Mouse (Mus musculus): ENCODE measurements around the gene Rbms2. TPM values are rescaled to one million over a fixed set of nuclear protein-coding genes. Genes with fewer than 3 reads are reported as not detected.

Gene Rbms2
- polyA plus RNA-seq, 1 experiment from 2014 or later: 7.1 TPM

DNA sequence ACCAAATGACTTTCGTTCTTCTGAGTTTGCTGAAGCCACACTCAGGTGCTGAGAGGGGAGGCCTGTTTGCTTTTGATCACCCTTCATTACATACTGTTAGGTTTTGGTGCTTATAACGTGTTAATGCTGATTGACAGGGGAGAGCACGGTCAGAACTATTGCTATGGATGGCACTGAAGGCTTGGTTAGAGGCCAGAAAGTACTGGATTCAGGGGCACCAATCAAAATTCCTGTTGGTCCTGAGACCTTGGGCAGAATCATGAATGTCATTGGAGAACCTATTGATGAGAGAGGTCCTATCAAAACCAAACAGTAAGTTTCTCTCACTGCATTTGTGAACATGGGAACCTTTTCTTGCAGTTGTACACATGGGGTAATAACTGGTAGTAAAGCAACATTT, 95.9 kb downstream of the Rbms2 start:
- Histone ChIP-seq H3K27ac (replicated peaks; ENCODE audit: low read depth, low read length) (no peak overlapping the region), H3K4me2 (ENCODE audit: low read length) (peak overlapping the region; percentile 82)

GRCm38 (mm10) chr10:128083688-128084087, 96.4 kb downstream of the Rbms2 start:
- DNase-seq: peak; percentile 51
- Histone ChIP-seq H3K9ac (replicated peaks; ENCODE audit: low read length) (peak overlapping the region; percentile 96), H3K27me3 (ENCODE audit: control insufficient read depth, insufficient read depth, low read length) (no peaks in the 10 kb centered on the region), H3K4me1 (ENCODE audit: control insufficient read depth, insufficient read depth, low read length) (peaks cover 11% of the 10 kb centered on the region), H3K4me2 (ENCODE audit: low read length) (peak overlapping the region; percentile 82), H3K36me3 (ENCODE audit: control insufficient read depth, insufficient read depth, low read length) (peaks cover 40% of the 10 kb centered on the region), H3K4me3 (replicated peaks; ENCODE audit: low read depth, low read length) (peak overlapping the region; percentile 96), H3K27ac (replicated peaks; ENCODE audit: low read depth, low read length) (peak overlapping the region; percentile 92), H3K9me3 (ENCODE audit: control insufficient read depth, low read length) (no peaks in the 10 kb centered on the region)
- ATAC-seq (ENCODE audit: low FRiP score, low TSS enrichment): 0 out of 2 replicates have a peak, but pooled peaks have one; percentile 3
- WGBS: under 1% methylated on average over 22 of the region's 22 CpGs

More for the DNA sequence above, 95.9 kb downstream of the Rbms2 start:
- H3K36me3 ChIP-seq (ENCODE audit: control insufficient read depth, insufficient read depth, low read length): peaks cover 45% of the 10 kb centered on the region
- ATAC-seq (ENCODE audit: low FRiP score, low TSS enrichment): no peak
- H3K9ac ChIP-seq (replicated peaks; ENCODE audit: low read length): peak overlapping the region; percentile 96
- DNase-seq: no peak
- H3K27me3 ChIP-seq (ENCODE audit: control insufficient read depth, insufficient read depth, low read length): no peaks in the 10 kb centered on the region
- peak overlapping the region; percentile 96 for H3K4me3 ChIP-seq (replicated peaks; ENCODE audit: low read depth, low read length)
- no peaks in the 10 kb centered on the region for H3K9me3 ChIP-seq (ENCODE audit: control insufficient read depth, low read length)
- H3K4me1 ChIP-seq (ENCODE audit: control insufficient read depth, insufficient read depth, low read length): peaks cover 11% of the 10 kb centered on the region
- 6% methylated on average over 3 of the region's 3 CpGs for WGBS

DNA sequence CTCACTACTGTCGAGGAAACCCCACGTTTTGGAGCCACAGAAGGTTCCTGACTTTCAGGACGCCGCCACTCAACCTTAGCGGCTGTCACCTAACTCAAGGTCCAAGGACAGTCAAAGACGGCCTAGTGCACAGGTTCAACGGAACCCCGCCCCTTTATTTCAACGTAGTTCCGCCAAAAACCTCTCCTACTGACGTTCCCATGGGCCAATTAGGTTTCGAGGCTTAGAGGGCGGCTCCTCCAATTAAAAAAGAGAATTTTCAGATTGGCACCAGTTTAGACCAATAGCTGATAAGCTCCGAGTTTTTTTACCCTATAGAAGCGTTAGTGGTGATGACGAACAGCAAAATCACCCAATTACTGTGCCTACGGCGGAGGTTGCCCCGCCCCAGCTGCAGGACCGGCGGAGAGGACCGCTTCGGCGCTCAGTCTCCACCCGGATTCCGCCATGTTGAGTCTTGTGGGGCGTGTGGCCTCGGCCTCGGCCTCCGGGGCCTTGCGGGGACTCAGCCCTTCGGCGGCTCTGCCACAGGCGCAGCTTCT, 97.1 kb downstream of the Rbms2 start, which contains the start of gene Atp5b:
Gene Atp5b (plus strand): TSS at position 394 of the 542 bp plus-strand sequence.
- no peaks in the 10 kb centered on the region for H3K9me3 ChIP-seq (ENCODE audit: control insufficient read depth, low read length)
- DNase-seq: peak; percentile 99
- H3K4me1 ChIP-seq (ENCODE audit: control insufficient read depth, insufficient read depth, low read length): peaks cover 11% of the 10 kb centered on the region
- peak; percentile 98 for ATAC-seq (ENCODE audit: low FRiP score, low TSS enrichment)
- peaks cover 35% of the 10 kb centered on the region for H3K36me3 ChIP-seq (ENCODE audit: control insufficient read depth, insufficient read depth, low read length)
- H3K4me2 ChIP-seq (ENCODE audit: low read length): peak within 1 kb of the TSS; percentile 82
- H3K27ac ChIP-seq (replicated peaks; ENCODE audit: low read depth, low read length): peak within 1 kb of the TSS; percentile 92
- H3K27me3 ChIP-seq (ENCODE audit: control insufficient read depth, insufficient read depth, low read length): no peaks in the 10 kb centered on the region
- under 1% methylated on average over 34 of the region's 34 CpGs for WGBS
- H3K4me3 ChIP-seq (replicated peaks; ENCODE audit: low read depth, low read length): peak within 1 kb of the TSS; percentile 96
- H3K9ac ChIP-seq (replicated peaks; ENCODE audit: low read length): peak within 1 kb of the TSS; percentile 96

DNA sequence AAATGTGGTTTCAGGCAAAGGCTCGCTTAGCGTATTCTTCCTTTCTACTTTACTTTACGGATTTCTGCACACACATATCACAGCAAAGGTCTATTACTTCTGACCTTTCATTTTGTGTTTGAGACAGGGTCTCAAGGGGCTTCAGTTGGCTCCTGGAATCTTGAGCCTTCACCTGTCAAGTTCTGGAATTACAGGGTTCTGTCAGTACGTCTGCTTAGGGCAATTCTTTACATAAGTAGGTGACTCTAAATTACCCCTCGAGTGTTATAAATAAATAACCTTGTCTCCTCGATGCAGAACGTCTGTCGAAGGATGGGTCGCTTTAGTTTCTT, 97.7 kb downstream of the Rbms2 start:
- peak overlapping the region; percentile 96 for H3K4me3 ChIP-seq (replicated peaks; ENCODE audit: low read depth, low read length)
- H3K27ac ChIP-seq (replicated peaks; ENCODE audit: low read depth, low read length): peak overlapping the region; percentile 79
- peaks cover 34% of the 10 kb centered on the region for H3K36me3 ChIP-seq (ENCODE audit: control insufficient read depth, insufficient read depth, low read length)
- peaks cover 11% of the 10 kb centered on the region for H3K4me1 ChIP-seq (ENCODE audit: control insufficient read depth, insufficient read depth, low read length)
- H3K27me3 ChIP-seq (ENCODE audit: control insufficient read depth, insufficient read depth, low read length): no peaks in the 10 kb centered on the region
- DNase-seq (no peak), ATAC-seq (ENCODE audit: low FRiP score, low TSS enrichment) (no peak)
- H3K9me3 ChIP-seq (ENCODE audit: control insufficient read depth, low read length): no peaks in the 10 kb centered on the region
- WGBS: 17% methylated on average over 9 of the region's 9 CpGs
- peak overlapping the region; percentile 67 for H3K4me2 ChIP-seq (ENCODE audit: low read length)
- H3K9ac ChIP-seq (replicated peaks; ENCODE audit: low read length): peak overlapping the region; percentile 63

- Histone ChIP-seq H3K27me3 (ENCODE audit: control insufficient read depth, insufficient read depth, low read length) (no peaks in the 10 kb centered on the region), H3K36me3 (ENCODE audit: control insufficient read depth, insufficient read depth, low read length) (peaks cover 29% of the 10 kb centered on the region), H3K9me3 (ENCODE audit: control insufficient read depth, low read length) (no peaks in the 10 kb centered on the region), H3K9ac (replicated peaks; ENCODE audit: low read length) (peak overlapping the region; percentile 63; the same call in 1 of the 2 replicates), H3K4me1 (ENCODE audit: control insufficient read depth, insufficient read depth, low read length) (peaks cover 11% of the 10 kb centered on the region), H3K4me3 (replicated peaks; ENCODE audit: low read depth, low read length) (peak overlapping the region; percentile 96), H3K27ac (replicated peaks; ENCODE audit: low read depth, low read length) (no peak overlapping the region), H3K4me2 (ENCODE audit: low read length) (peak overlapping the region; percentile 67)
- ATAC-seq (ENCODE audit: low FRiP score, low TSS enrichment) (no peak), DNase-seq (no peak)
- 72% methylated on average over 6 of the region's 6 CpGs for WGBS
Observed at GRCm38 (mm10) chr10:128081807-128082476, 98.2 kb downstream of the Rbms2 start.

MicroRNAs encoded within 50 kb of the gene (microRNA counts, 519-probe panel; counts per million panel counts)
- not detected for microRNA mmu-miR-677

Small RNAs within 50 kb of the gene (microRNA-seq; reads per million reads assigned to microRNA genes)
- 27.8 reads per million, percentile 44 among the genes with 10 or more reads in this experiment for gene Mir677

Other genes starting within 250 kb of the Rbms2 start
- not detected in 2 replicates for gene Hsd17b6, start 172.7 kb downstream of the Rbms2 start, polyA plus RNA-seq (2014; fragmentation: Nextera tagmentation; extraction: Ambion mirVana)
- 41.1 and 42.7 TPM in 2 replicates for gene Prim1, start 165.1 kb downstream of the Rbms2 start, polyA plus RNA-seq (2014; fragmentation: Nextera tagmentation; extraction: Ambion mirVana)
- 627 and 634 TPM in 2 replicates for gene Naca, start 144.7 kb downstream of the Rbms2 start, polyA plus RNA-seq (2014; fragmentation: Nextera tagmentation; extraction: Ambion mirVana)
- 413 and 443 TPM in 2 replicates for gene Ptges3, start 121.3 kb downstream of the Rbms2 start, polyA plus RNA-seq (2014; fragmentation: Nextera tagmentation; extraction: Ambion mirVana)
- 1,898 and 2,035 TPM in 2 replicates for gene Atp5b, start 97.0 kb downstream of the Rbms2 start, polyA plus RNA-seq (2014; fragmentation: Nextera tagmentation; extraction: Ambion mirVana)
- 14.8 and 19.4 TPM in 2 replicates for gene Baz2a, start 88.7 kb downstream of the Rbms2 start, polyA plus RNA-seq (2014; fragmentation: Nextera tagmentation; extraction: Ambion mirVana)
- 0.70 and 1.3 TPM in 2 replicates for gene Gls2, start 14.2 kb upstream of the Rbms2 start, polyA plus RNA-seq (2014; fragmentation: Nextera tagmentation; extraction: Ambion mirVana)
- 15.1 and 16.8 TPM in 2 replicates for gene Spryd4, start 31.5 kb upstream of the Rbms2 start, polyA plus RNA-seq (2014; fragmentation: Nextera tagmentation; extraction: Ambion mirVana)
- gene Mip, start 45.5 kb upstream of the Rbms2 start, polyA plus RNA-seq (2014; fragmentation: Nextera tagmentation; extraction: Ambion mirVana): 0.12 and 0.17 TPM in 2 replicates
- 13.5 and 19.5 TPM in 2 replicates for gene Timeless, start 51.8 kb upstream of the Rbms2 start, polyA plus RNA-seq (2014; fragmentation: Nextera tagmentation; extraction: Ambion mirVana)
- gene Apon, start 73.8 kb upstream of the Rbms2 start, polyA plus RNA-seq (2014; fragmentation: Nextera tagmentation; extraction: Ambion mirVana): not detected in 2 replicates
- not detected in 2 replicates for gene Apof, start 88.4 kb upstream of the Rbms2 start, polyA plus RNA-seq (2014; fragmentation: Nextera tagmentation; extraction: Ambion mirVana)
- 12.2 and 23.0 TPM in 2 replicates for gene Stat2, start 90.3 kb upstream of the Rbms2 start, polyA plus RNA-seq (2014; fragmentation: Nextera tagmentation; extraction: Ambion mirVana)
- gene Il23a, start 118.5 kb upstream of the Rbms2 start, polyA plus RNA-seq (2014; fragmentation: Nextera tagmentation; extraction: Ambion mirVana): 0.22 TPM in 1 of 2 replicates, not detected in the other
- gene Pan2, start 123.0 kb upstream of the Rbms2 start, polyA plus RNA-seq (2014; fragmentation: Nextera tagmentation; extraction: Ambion mirVana): 18.5 and 23.0 TPM in 2 replicates
- 193 and 194 TPM in 2 replicates for gene Cnpy2, start 142.2 kb upstream of the Rbms2 start, polyA plus RNA-seq (2014; fragmentation: Nextera tagmentation; extraction: Ambion mirVana)
- gene Cs, start 157.4 kb upstream of the Rbms2 start, polyA plus RNA-seq (2014; fragmentation: Nextera tagmentation; extraction: Ambion mirVana): 221 and 247 TPM in 2 replicates
- gene Coq10a, start 188.7 kb upstream of the Rbms2 start, polyA plus RNA-seq (2014; fragmentation: Nextera tagmentation; extraction: Ambion mirVana): 50.5 and 53.0 TPM in 2 replicates
- gene Ankrd52, start 196.8 kb upstream of the Rbms2 start, polyA plus RNA-seq (2014; fragmentation: Nextera tagmentation; extraction: Ambion mirVana): 13.3 and 14.1 TPM in 2 replicates
- not detected in 2 replicates for gene Slc39a5, start 220.9 kb upstream of the Rbms2 start, polyA plus RNA-seq (2014; fragmentation: Nextera tagmentation; extraction: Ambion mirVana)
- gene Nabp2, start 231.2 kb upstream of the Rbms2 start, polyA plus RNA-seq (2014; fragmentation: Nextera tagmentation; extraction: Ambion mirVana): 142 and 144 TPM in 2 replicates
- gene Rnf41, start 231.4 kb upstream of the Rbms2 start, polyA plus RNA-seq (2014; fragmentation: Nextera tagmentation; extraction: Ambion mirVana): 80.3 and 96.2 TPM in 2 replicates

Data from midbrain, embryonic 14.5 days (tissue).